Mouse (Mus musculus): ENCODE measurements at regions not wholly inside any gene's neighbourhood (a gene's known extent, or its start where the extent isn't known, plus 50 kb on each side); places are given as distances from the start of the nearest gene placed in this dataset.

DNA sequence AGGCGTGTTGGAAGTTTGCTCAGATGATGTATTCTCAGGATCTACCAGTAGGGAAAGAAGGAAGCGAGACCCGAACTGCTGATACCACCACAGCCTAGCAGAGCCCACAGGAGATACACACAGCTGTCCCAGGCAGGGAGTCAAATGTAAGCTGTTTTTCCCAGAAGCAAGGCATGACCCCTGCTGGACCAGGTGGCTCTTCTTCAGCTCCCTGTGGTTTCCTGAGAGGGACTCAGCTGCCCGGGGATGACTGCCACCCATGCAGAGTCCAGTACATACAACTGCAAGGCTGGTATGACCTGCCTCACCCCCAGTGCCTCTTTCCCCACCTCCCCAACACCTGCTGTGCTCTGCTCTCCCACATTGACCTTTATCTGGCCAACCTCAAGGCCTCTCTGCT, 184.4 kb downstream of the Tmem132e start:
- Histone ChIP-seq H3K4me3 (ENCODE audit: low read depth, low read length) (no peak overlapping the region), H3K9ac (ENCODE audit: low read length) (no peak overlapping the region), H3K27me3 (ENCODE audit: control insufficient read depth, insufficient read depth, low read length) (no peaks in the 10 kb centered on the region), H3K36me3 (ENCODE audit: control insufficient read depth, insufficient read depth, low read length) (no peaks in the 10 kb centered on the region), H3K4me1 (ENCODE audit: control insufficient read depth, insufficient read depth, low read length) (no peaks in the 10 kb centered on the region), H3K27ac (ENCODE audit: low read depth, low read length) (no peak overlapping the region), H3K9me3 (ENCODE audit: control insufficient read depth, low read length) (no peaks in the 10 kb centered on the region), H3K4me2 (no peak overlapping the region)
- WGBS = 80% methylated on average over 4 of the region's 4 CpGs
- DNase-seq (ENCODE audit: low spot score, missing footprints) = peak; percentile 53
- ATAC-seq (ENCODE audit: low FRiP score) = no peak

DNA sequence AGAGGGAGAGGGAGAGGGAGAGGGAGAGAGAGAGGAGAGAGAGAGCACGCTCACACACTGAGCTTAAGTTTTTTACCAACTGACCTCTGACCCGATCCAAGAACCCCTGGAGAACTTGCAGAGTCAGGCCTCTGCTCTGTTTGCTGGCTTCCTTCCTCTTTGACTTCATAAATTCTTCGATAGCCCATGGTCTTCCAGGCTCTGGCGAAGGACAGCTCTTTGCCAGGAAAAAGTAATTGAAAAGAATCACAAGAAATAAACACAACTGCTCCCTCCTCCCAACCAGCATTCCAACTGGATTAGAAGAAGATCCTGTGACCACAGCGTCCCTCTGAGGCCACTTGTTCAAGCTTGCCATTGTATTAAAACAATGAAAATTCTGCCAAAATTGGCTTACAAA, 182.8 kb downstream of the Tmem132e start:
- 6% methylated on average over 5 of the region's 5 CpGs for WGBS
- H3K36me3 ChIP-seq (ENCODE audit: control insufficient read depth, insufficient read depth, low read length) = no peaks in the 10 kb centered on the region
- H3K4me3 ChIP-seq (ENCODE audit: low read depth, low read length) = no peak overlapping the region
- no peaks in the 10 kb centered on the region for H3K4me1 ChIP-seq (ENCODE audit: control insufficient read depth, insufficient read depth, low read length)
- DNase-seq (ENCODE audit: low spot score, missing footprints) (peak; percentile 72), ATAC-seq (ENCODE audit: low FRiP score) (no peak)
- no peaks in the 10 kb centered on the region for H3K9me3 ChIP-seq (ENCODE audit: control insufficient read depth, low read length)
- no peak overlapping the region for H3K4me2 ChIP-seq
- H3K9ac ChIP-seq (ENCODE audit: low read length) = no peak overlapping the region
- no peak overlapping the region for H3K27ac ChIP-seq (ENCODE audit: low read depth, low read length)
- H3K27me3 ChIP-seq (ENCODE audit: control insufficient read depth, insufficient read depth, low read length) = no peaks in the 10 kb centered on the region

DNA sequence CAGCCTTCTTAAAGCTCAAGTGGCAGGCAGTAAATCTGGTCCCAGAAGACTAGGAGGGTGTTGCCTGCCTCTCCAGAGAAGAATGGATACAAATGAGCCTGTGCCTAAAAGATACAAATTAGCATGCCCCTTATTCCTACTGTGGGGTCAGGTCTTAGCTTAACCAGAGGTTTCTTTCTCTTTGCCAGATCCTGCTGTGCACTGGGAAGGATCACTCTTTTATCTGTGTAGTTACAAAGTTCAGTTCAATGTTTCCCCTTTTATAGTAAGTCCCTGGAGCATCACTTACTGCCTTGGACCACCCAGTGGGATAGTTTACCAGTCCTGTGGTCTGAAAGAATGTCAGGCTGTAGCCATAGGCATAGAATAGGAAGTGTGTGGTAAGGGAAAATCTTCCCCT, 181.1 kb downstream of the Tmem132e start:
- Histone ChIP-seq H3K4me1 (ENCODE audit: control insufficient read depth, insufficient read depth, low read length) (no peaks in the 10 kb centered on the region), H3K27me3 (ENCODE audit: control insufficient read depth, insufficient read depth, low read length) (no peaks in the 10 kb centered on the region), H3K36me3 (ENCODE audit: control insufficient read depth, insufficient read depth, low read length) (no peaks in the 10 kb centered on the region), H3K4me3 (ENCODE audit: low read depth, low read length) (no peak overlapping the region), H3K9ac (ENCODE audit: low read length) (no peak overlapping the region), H3K27ac (ENCODE audit: low read depth, low read length) (no peak overlapping the region), H3K9me3 (ENCODE audit: control insufficient read depth, low read length) (no peaks in the 10 kb centered on the region), H3K4me2 (no peak overlapping the region)
- peak; percentile 84 for DNase-seq (ENCODE audit: low spot score, missing footprints)
- no peak for ATAC-seq (ENCODE audit: low FRiP score)

DNA sequence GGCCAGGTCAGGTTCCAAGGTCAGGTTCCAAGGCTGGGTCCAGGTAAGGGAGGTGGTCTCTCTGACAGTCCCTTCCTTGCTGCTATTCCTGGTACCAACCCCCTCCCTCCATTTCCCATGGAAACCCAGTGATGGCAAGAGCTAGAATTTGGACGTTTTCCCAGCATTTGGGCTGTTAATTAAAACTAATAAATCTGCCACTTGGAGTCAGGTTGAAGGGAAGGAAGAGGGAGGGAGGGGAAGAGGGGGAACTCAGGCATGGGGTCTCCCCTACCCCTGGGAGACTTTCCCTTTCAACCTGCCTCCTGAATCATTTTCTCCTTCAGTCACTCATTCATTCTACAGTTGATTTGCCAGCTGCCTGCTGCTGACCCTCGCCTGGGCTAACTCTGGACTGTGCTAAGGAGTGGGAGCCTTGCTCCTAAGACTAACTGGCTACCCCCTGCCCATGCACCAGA, 179.5 kb downstream of the Tmem132e start:
- Histone ChIP-seq H3K4me1 (ENCODE audit: control insufficient read depth, insufficient read depth, low read length) (no peaks in the 10 kb centered on the region), H3K27me3 (ENCODE audit: control insufficient read depth, insufficient read depth, low read length) (no peaks in the 10 kb centered on the region), H3K9me3 (ENCODE audit: control insufficient read depth, low read length) (no peaks in the 10 kb centered on the region), H3K4me3 (ENCODE audit: low read depth, low read length) (no peak overlapping the region), H3K27ac (ENCODE audit: low read depth, low read length) (no peak overlapping the region), H3K36me3 (ENCODE audit: control insufficient read depth, insufficient read depth, low read length) (no peaks in the 10 kb centered on the region), H3K9ac (ENCODE audit: low read length) (no peak overlapping the region), H3K4me2 (no peak overlapping the region)
- peak; percentile 10 for DNase-seq (ENCODE audit: low spot score, missing footprints)
- no peak for ATAC-seq (ENCODE audit: low FRiP score)
- 54% methylated on average over 2 of the region's 2 CpGs for WGBS

DNA sequence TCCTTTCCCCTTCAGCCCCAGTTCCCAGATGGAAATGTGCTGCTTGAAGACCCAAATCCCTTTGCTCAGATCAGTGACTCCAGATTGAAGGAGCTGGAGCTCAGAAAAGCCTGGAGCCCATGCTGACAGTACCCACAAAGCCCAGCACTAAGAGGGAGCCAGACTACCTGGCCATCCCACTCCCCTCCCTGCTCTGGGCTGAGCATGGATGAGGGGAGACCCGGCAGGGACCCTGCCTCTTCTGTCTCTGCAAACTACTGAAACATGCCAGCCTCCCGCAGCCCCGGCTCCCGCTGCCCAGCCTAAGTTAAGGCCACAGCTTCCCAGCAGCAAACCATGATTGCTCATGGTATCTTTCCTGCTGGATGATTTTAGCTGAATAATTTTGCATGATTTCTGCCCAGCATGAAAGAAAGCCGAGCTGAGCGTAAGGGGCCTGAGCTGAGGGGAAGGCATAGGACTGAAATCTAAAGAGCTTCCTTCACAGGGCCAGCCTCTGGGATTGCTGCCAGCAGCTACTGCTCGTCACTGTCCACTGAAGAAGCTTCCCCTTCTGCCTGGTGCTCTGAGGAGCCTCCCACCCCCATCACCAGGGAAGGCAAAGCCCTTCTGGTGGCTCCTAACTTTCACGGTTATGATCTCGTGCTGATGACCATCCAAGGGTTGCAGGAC, 178.4 kb downstream of the Tmem132e start:
- no peak for ATAC-seq (ENCODE audit: low FRiP score)
- Histone ChIP-seq H3K9ac (ENCODE audit: low read length) (no peak overlapping the region), H3K27me3 (ENCODE audit: control insufficient read depth, insufficient read depth, low read length) (no peaks in the 10 kb centered on the region), H3K27ac (ENCODE audit: low read depth, low read length) (no peak overlapping the region), H3K9me3 (ENCODE audit: control insufficient read depth, low read length) (no peaks in the 10 kb centered on the region), H3K4me3 (ENCODE audit: low read depth, low read length) (no peak overlapping the region), H3K4me2 (no peak overlapping the region), H3K4me1 (ENCODE audit: control insufficient read depth, insufficient read depth, low read length) (no peaks in the 10 kb centered on the region), H3K36me3 (ENCODE audit: control insufficient read depth, insufficient read depth, low read length) (no peaks in the 10 kb centered on the region)
- DNase-seq (ENCODE audit: low spot score, missing footprints) = peak; percentile 44
- 68% methylated on average over 9 of the region's 9 CpGs for WGBS

DNA sequence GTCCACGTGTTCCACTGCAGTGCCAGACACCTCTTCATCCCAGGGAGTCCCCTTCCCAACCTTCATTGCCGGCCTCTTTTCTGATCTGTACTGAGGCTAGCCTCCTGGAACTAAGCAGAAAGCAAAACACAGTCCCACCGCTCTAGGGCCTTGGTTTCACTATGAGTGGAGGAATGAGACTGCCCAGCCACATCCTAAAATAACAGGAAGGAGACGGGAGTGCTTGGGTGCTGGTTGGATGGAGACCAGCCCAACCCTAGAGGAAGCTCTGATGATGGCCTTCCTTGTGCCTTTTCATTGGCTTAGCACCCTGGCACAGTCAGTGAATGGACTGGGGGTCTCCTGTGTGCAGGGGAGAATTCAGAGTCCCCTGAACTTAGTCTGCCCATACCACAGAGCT, 177.4 kb downstream of the Tmem132e start:
- ATAC-seq (ENCODE audit: low FRiP score) = no peak
- no peaks in the 10 kb centered on the region for H3K4me1 ChIP-seq (ENCODE audit: control insufficient read depth, insufficient read depth, low read length)
- H3K4me2 ChIP-seq = no peak overlapping the region
- no peak overlapping the region for H3K4me3 ChIP-seq (ENCODE audit: low read depth, low read length)
- DNase-seq (ENCODE audit: low spot score, missing footprints) = no peak
- H3K27ac ChIP-seq (ENCODE audit: low read depth, low read length) = no peak overlapping the region
- 64% methylated on average over 4 of the region's 4 CpGs for WGBS
- H3K36me3 ChIP-seq (ENCODE audit: control insufficient read depth, insufficient read depth, low read length) = no peaks in the 10 kb centered on the region
- H3K27me3 ChIP-seq (ENCODE audit: control insufficient read depth, insufficient read depth, low read length) = no peaks in the 10 kb centered on the region
- no peak overlapping the region for H3K9ac ChIP-seq (ENCODE audit: low read length)
- H3K9me3 ChIP-seq (ENCODE audit: control insufficient read depth, low read length) = no peaks in the 10 kb centered on the region

DNA sequence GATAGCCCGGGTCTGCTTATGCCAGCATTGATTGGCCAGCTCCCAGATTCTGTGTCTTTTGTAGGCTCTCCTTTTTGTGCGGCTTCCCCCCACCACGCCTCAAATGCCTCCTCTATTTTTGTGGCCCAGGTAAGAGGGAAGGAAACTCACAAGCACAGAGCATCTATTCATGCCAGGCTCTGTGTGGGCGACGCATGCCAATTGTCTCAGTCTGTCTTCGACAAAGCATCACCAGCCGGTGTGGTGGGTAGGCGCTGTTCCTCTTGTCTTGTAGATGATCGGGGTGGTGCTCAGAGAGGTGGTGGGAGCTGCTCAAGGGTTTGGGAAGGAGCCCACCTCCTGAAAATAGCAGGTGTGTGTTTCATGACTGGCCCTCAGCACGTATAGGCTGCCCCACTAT, 175.5 kb downstream of the Tmem132e start:
- H3K27ac ChIP-seq (ENCODE audit: low read depth, low read length) = no peak overlapping the region
- peak; percentile 19 for DNase-seq (ENCODE audit: low spot score, missing footprints)
- H3K4me3 ChIP-seq (ENCODE audit: low read depth, low read length) = no peak overlapping the region
- no peak overlapping the region for H3K9ac ChIP-seq (ENCODE audit: low read length)
- no peaks in the 10 kb centered on the region for H3K4me1 ChIP-seq (ENCODE audit: control insufficient read depth, insufficient read depth, low read length)
- no peaks in the 10 kb centered on the region for H3K36me3 ChIP-seq (ENCODE audit: control insufficient read depth, insufficient read depth, low read length)
- ATAC-seq (ENCODE audit: low FRiP score) = no peak
- no peak overlapping the region for H3K4me2 ChIP-seq
- H3K9me3 ChIP-seq (ENCODE audit: control insufficient read depth, low read length) = no peaks in the 10 kb centered on the region
- WGBS = 80% methylated on average over 10 of the region's 10 CpGs
- no peaks in the 10 kb centered on the region for H3K27me3 ChIP-seq (ENCODE audit: control insufficient read depth, insufficient read depth, low read length)

DNA sequence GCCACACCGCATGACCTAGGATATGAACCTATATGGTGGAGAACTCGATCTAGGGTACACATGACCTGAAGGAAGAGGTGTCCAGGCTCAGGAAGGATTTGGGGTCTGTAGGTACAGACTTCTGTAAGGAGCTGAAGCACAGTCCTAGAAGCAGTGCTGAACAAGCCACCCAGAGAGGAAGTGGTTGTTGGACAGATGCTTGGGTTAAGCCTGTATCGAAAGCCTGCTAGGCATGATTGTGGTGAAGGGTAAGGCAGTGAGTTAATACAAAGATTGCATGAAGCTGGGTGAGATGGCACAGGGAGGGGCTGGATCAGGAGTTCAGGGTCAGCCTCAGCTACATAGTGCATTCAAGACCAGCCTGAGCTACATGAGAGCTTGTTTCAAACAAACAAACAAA, 153.3 kb downstream of the Tmem132e start:
- 86% methylated on average over 3 of the region's 3 CpGs for WGBS

DNA sequence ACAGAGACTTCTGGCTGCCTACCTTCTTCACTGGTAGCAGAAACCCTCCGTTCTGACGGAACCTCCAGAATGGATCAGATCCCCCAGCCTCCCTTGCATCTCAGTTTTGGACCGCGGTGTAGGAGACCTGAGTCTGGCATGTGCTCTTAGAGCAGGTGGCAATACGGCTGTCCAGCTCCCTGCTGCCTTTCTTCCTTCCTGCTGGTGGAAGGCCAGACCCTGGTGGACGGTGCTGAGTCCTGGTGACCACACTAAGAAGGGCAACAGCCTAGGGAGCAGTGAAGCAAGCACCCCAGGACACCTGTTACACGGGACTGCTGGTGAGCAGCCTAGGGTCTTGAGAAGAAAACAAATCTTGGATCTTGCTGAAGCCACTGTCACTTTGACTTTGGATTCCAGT, 152.7 kb downstream of the Tmem132e start:
- no peaks in the 10 kb centered on the region for H3K36me3 ChIP-seq (ENCODE audit: control insufficient read depth, insufficient read depth, low read length)
- H3K4me1 ChIP-seq (ENCODE audit: control insufficient read depth, insufficient read depth, low read length) = no peaks in the 10 kb centered on the region
- no peaks in the 10 kb centered on the region for H3K27me3 ChIP-seq (ENCODE audit: control insufficient read depth, insufficient read depth, low read length)
- no peak overlapping the region for H3K4me3 ChIP-seq (ENCODE audit: low read depth, low read length)
- ATAC-seq (ENCODE audit: low FRiP score) (no peak), DNase-seq (ENCODE audit: low spot score, missing footprints) (peak; percentile 21)
- no peaks in the 10 kb centered on the region for H3K9me3 ChIP-seq (ENCODE audit: control insufficient read depth, low read length)
- 88% methylated on average over 7 of the region's 7 CpGs for WGBS
- no peak overlapping the region for H3K9ac ChIP-seq (ENCODE audit: low read length)
- H3K4me2 ChIP-seq = no peak overlapping the region
- no peak overlapping the region for H3K27ac ChIP-seq (ENCODE audit: low read depth, low read length)

More for the DNA sequence above, 153.3 kb downstream of the Tmem132e start:
- no peaks in the 10 kb centered on the region for H3K36me3 ChIP-seq (ENCODE audit: control insufficient read depth, insufficient read depth, low read length)
- no peak overlapping the region for H3K4me2 ChIP-seq
- H3K4me1 ChIP-seq (ENCODE audit: control insufficient read depth, insufficient read depth, low read length) = no peaks in the 10 kb centered on the region
- DNase-seq (ENCODE audit: low spot score, missing footprints) = no peak
- no peaks in the 10 kb centered on the region for H3K27me3 ChIP-seq (ENCODE audit: control insufficient read depth, insufficient read depth, low read length)
- ATAC-seq (ENCODE audit: low FRiP score) = no peak
- no peak overlapping the region for H3K9ac ChIP-seq (ENCODE audit: low read length)
- H3K9me3 ChIP-seq (ENCODE audit: control insufficient read depth, low read length) = no peaks in the 10 kb centered on the region
- no peak overlapping the region for H3K27ac ChIP-seq (ENCODE audit: low read depth, low read length)
- no peak overlapping the region for H3K4me3 ChIP-seq (ENCODE audit: low read depth, low read length)
